Mouse (Mus musculus) liver, embryonic 15.5 days (tissue): Measurements from ENCODE around the gene Higd2a. TPM values are rescaled to one million over a fixed set of nuclear protein-coding genes. Genes with fewer than 3 reads are reported as not detected.
"Not testable (repeated sequence)": the region's sequence is repeated elsewhere in the genome, so short reads cannot be mapped to it uniquely, and the experiment has no call there.

Source experiments
- ATAC-seq: fragments of 200-750 bp; cut with Nextera tagmentation; 2 replicates; pipeline ENCODE4 v1.8.0; 2017; ENCODE audit warnings: moderate number of reproducible peaks, mild to moderate bottlenecking, moderate library complexity; ENCODE audit not compliant: insufficient read depth
- H3K27ac ChIP-seq: fragments of 300-500 bp; sonication (generic); replicated peaks from 2 replicates; pipeline ENCODE4 v1.5.1; 2015; ENCODE audit warnings: mild to moderate bottlenecking, inconsistent platforms
- H3K27me3 ChIP-seq: fragments of 300-500 bp; sonication (generic); 2 replicates; pipeline ENCODE4 v1.6.1; 2015; ENCODE audit warnings: mild to moderate bottlenecking, inconsistent platforms
- H3K36me3 ChIP-seq: fragments of 300-500 bp; sonication (generic); replicated peaks from 2 replicates; pipeline ENCODE4 v1.6.1; 2015; ENCODE audit warnings: moderate library complexity, mild to moderate bottlenecking, inconsistent platforms
- H3K4me1 ChIP-seq: fragments of 300-500 bp; sonication (generic); replicated peaks from 2 replicates; pipeline ENCODE4 v1.6.1; 2015; ENCODE audit warnings: inconsistent platforms
- H3K4me2 ChIP-seq: fragments of 300-500 bp; sonication (generic); 2 replicates; pipeline ENCODE4 v1.6.1; 2015; ENCODE audit warnings: moderate library complexity, mild to moderate bottlenecking, inconsistent platforms
- H3K4me3 ChIP-seq: fragments of 300-500 bp; sonication (generic); replicated peaks from 2 replicates; pipeline ENCODE4 v1.5.1; 2015; ENCODE audit warnings: mild to moderate bottlenecking, inconsistent platforms
- H3K9ac ChIP-seq: fragments of 300-500 bp; sonication (generic); 2 replicates; pipeline ENCODE4 v1.6.1; 2015; ENCODE audit warnings: moderate library complexity, mild to moderate bottlenecking, inconsistent platforms
- H3K9me3 ChIP-seq: fragments of 300-500 bp; sonication (generic); replicated peaks from 2 replicates; pipeline ENCODE4 v1.6.1; 2016; ENCODE audit warnings: inconsistent platforms
- WGBS: fragments of 180-500 bp; shearing (Covaris S2); methylation state at CpG from one replicate; pipeline ENCODE4 v1.1.7; 2015; ENCODE audit warnings: mixed read lengths; ENCODE audit not compliant: insufficient replicate concordance; 5-methylcytosine and 5-hydroxymethylcytosine counted together
- polyA plus RNA-seq: library from polyadenylated mRNA; unstranded; fragments of >200 nt; fragmentation: Nextera tagmentation; extraction: Ambion mirVana; gene quantifications from 2 replicates; pipeline ENCODE4 v1.2.1, GENCODE M21; 2015

Gene Higd2a
- polyA plus RNA-seq, 1 experiment from 2014 or later: 106 TPM

GRCm38 (mm10) chr13:54605426-54605825, 15.4 kb downstream of the Higd2a start:
- Histone ChIP-seq H3K27ac (no peak overlapping the region), H3K4me1 (peaks cover 39% of the 10 kb centered on the region), H3K36me3 (peaks cover 31% of the 10 kb centered on the region), H3K4me3 (no peak overlapping the region), H3K9me3 (no peaks in the 10 kb centered on the region), H3K9ac (no peak overlapping the region), H3K27me3 (no peaks in the 10 kb centered on the region), H3K4me2 (no peak overlapping the region)
- ATAC-seq: no peak
- 76% methylated on average over 5 of the region's 5 CpGs for WGBS

GRCm38 (mm10) chr13:54607204-54607603, 17.2 kb downstream of the Higd2a start:
- H3K9ac ChIP-seq: no peak overlapping the region; the same call in 1 of the 2 replicates
- peak overlapping the region; percentile 21 for H3K27ac ChIP-seq

GRCm38 (mm10) chr13:54608002-54608401, 18.0 kb downstream of the Higd2a start:
- no peaks in the 10 kb centered on the region for H3K9me3 ChIP-seq
- H3K9ac ChIP-seq: no peak overlapping the region
- ATAC-seq: peak; percentile 75
- peak overlapping the region; percentile 76 for H3K27ac ChIP-seq
- H3K4me2 ChIP-seq: peak overlapping the region; percentile 96
- H3K36me3 ChIP-seq: peaks cover 21% of the 10 kb centered on the region
- WGBS: 31% methylated on average over 3 of the region's 3 CpGs
- peaks cover 55% of the 10 kb centered on the region for H3K4me1 ChIP-seq
- no peak overlapping the region; the same call in 1 of the 2 replicates for H3K4me3 ChIP-seq
- H3K27me3 ChIP-seq: no peaks in the 10 kb centered on the region

More at GRCm38 (mm10) chr13:54607204-54607603, 17.2 kb downstream of the Higd2a start:
- Histone ChIP-seq H3K4me1 (peaks cover 55% of the 10 kb centered on the region), H3K27me3 (no peaks in the 10 kb centered on the region), H3K4me3 (0 out of 2 replicates have a peak overlapping the region, but pooled peaks have one; percentile 9), H3K4me2 (peak overlapping the region; percentile 48), H3K9me3 (no peaks in the 10 kb centered on the region), H3K36me3 (peaks cover 21% of the 10 kb centered on the region)
- ATAC-seq: no peak
- 33% methylated on average over 5 of the region's 5 CpGs for WGBS

- Histone ChIP-seq H3K27me3 (no peaks in the 10 kb centered on the region), H3K36me3 (peaks cover 21% of the 10 kb centered on the region), H3K9ac (peak overlapping the region; percentile 33; the same call in 1 of the 2 replicates), H3K4me1 (peaks cover 55% of the 10 kb centered on the region), H3K4me2 (peak overlapping the region; percentile 96), H3K9me3 (no peaks in the 10 kb centered on the region), H3K27ac (peak overlapping the region; percentile 76), H3K4me3 (peak overlapping the region; percentile 88)
- no peak for ATAC-seq
- WGBS: 72% methylated on average over 8 of the region's 8 CpGs
Measured at GRCm38 (mm10) chr13:54608666-54609065, 18.7 kb downstream of the Higd2a start.

GRCm38 (mm10) chr13:54609301-54609700, 19.3 kb downstream of the Higd2a start:
- peak overlapping the region; percentile 76 for H3K27ac ChIP-seq
- 24% methylated on average over 1 of the region's 1 CpGs for WGBS

GRCm38 (mm10) chr13:54610613-54610971, 20.6 kb downstream of the Higd2a start:
- no peak for ATAC-seq
- peaks cover 55% of the 10 kb centered on the region for H3K4me1 ChIP-seq

More at GRCm38 (mm10) chr13:54609301-54609700, 19.3 kb downstream of the Higd2a start:
- ATAC-seq: no peak
- no peaks in the 10 kb centered on the region for H3K27me3 ChIP-seq
- H3K9me3 ChIP-seq: no peaks in the 10 kb centered on the region
- H3K36me3 ChIP-seq: peaks cover 16% of the 10 kb centered on the region
- H3K4me3 ChIP-seq: peak overlapping the region; percentile 88
- peak overlapping the region; percentile 33; the same call in 1 of the 2 replicates for H3K9ac ChIP-seq
- H3K4me1 ChIP-seq: peaks cover 55% of the 10 kb centered on the region
- H3K4me2 ChIP-seq: peak overlapping the region; percentile 96

GRCm38 (mm10) chr13:54610972-54611754, 21.2 kb downstream of the Higd2a start, which contains the start of gene Cltb:
TSS of gene Cltb (minus strand) at chr13:54611344.
- peaks cover 55% of the 10 kb centered on the region for H3K4me1 ChIP-seq
- ATAC-seq: peak; percentile 73
- H3K27ac ChIP-seq: peak within 1 kb of the TSS; percentile 82
- peak within 1 kb of the TSS; percentile 90 for H3K9ac ChIP-seq
- under 1% methylated on average over 66 of the region's 66 CpGs for WGBS
- peak within 1 kb of the TSS; percentile 96 for H3K4me2 ChIP-seq
- H3K9me3 ChIP-seq: no peaks in the 10 kb centered on the region
- H3K36me3 ChIP-seq: peaks cover under 1% of the 10 kb centered on the region
- no peaks in the 10 kb centered on the region for H3K27me3 ChIP-seq
- peak within 1 kb of the TSS; percentile 88 for H3K4me3 ChIP-seq

More at GRCm38 (mm10) chr13:54610613-54610971, 20.6 kb downstream of the Higd2a start:
- Histone ChIP-seq H3K27ac (peak overlapping the region; percentile 82), H3K4me2 (peak overlapping the region; percentile 96), H3K9ac (peak overlapping the region; percentile 90), H3K36me3 (peaks cover 6% of the 10 kb centered on the region), H3K4me3 (peak overlapping the region; percentile 88), H3K9me3 (no peaks in the 10 kb centered on the region), H3K27me3 (no peaks in the 10 kb centered on the region)
- 17% methylated on average over 13 of the region's 13 CpGs for WGBS

GRCm38 (mm10) chr13:54613141-54613540, 23.1 kb downstream of the Higd2a start:
- 61% methylated on average over 8 of the region's 8 CpGs for WGBS
- H3K4me3 ChIP-seq, H3K27ac ChIP-seq, H3K4me2 ChIP-seq, ATAC-seq, H3K36me3 ChIP-seq, H3K27me3 ChIP-seq, H3K9ac ChIP-seq, H3K9me3 ChIP-seq: not testable (repeated sequence)
- peaks cover 39% of the 10 kb centered on the region for H3K4me1 ChIP-seq

GRCm38 (mm10) chr13:54616307-54616706, 26.3 kb downstream of the Higd2a start:
- Histone ChIP-seq H3K4me1 (peaks cover 13% of the 10 kb centered on the region), H3K36me3 (no peaks in the 10 kb centered on the region), H3K9me3 (no peaks in the 10 kb centered on the region), H3K4me3 (no peak overlapping the region), H3K27ac (no peak overlapping the region), H3K27me3 (peaks cover 3% of the 10 kb centered on the region; the same call in 1 of the 2 replicates), H3K9ac (no peak overlapping the region), H3K4me2 (no peak overlapping the region)
- 68% methylated on average over 8 of the region's 8 CpGs for WGBS
- no peak for ATAC-seq

GRCm38 (mm10) chr13:54616998-54617397, 27.0 kb downstream of the Higd2a start:
- 60% methylated on average over 6 of the region's 6 CpGs for WGBS
- no peak for ATAC-seq
- H3K9ac ChIP-seq: no peak overlapping the region
- no peak overlapping the region for H3K27ac ChIP-seq
- no peaks in the 10 kb centered on the region for H3K9me3 ChIP-seq
- H3K4me2 ChIP-seq: no peak overlapping the region
- peaks cover 8% of the 10 kb centered on the region for H3K4me1 ChIP-seq
- H3K27me3 ChIP-seq: peaks cover 3% of the 10 kb centered on the region; the same call in 1 of the 2 replicates
- no peaks in the 10 kb centered on the region for H3K36me3 ChIP-seq
- H3K4me3 ChIP-seq: no peak overlapping the region

- H3K27ac ChIP-seq: peak within 1 kb of the TSS; percentile 83
- peak within 1 kb of the TSS; percentile 88 for H3K4me2 ChIP-seq
- peak; percentile 99 for ATAC-seq
- H3K4me3 ChIP-seq: peak within 1 kb of the TSS; percentile 89
- peaks cover 3% of the 10 kb centered on the region; the same call in 1 of the 2 replicates for H3K27me3 ChIP-seq
- 0 out of 2 replicates have a peak, but pooled peaks cover 3% of the 10 kb centered on the region for H3K36me3 ChIP-seq
- H3K4me1 ChIP-seq: peaks cover 31% of the 10 kb centered on the region
- WGBS: 8% methylated on average over 44 of the region's 44 CpGs
- H3K9me3 ChIP-seq: no peaks in the 10 kb centered on the region
- peak within 1 kb of the TSS; percentile 88 for H3K9ac ChIP-seq
Measured at GRCm38 (mm10) chr13:54621155-54621932, 31.3 kb downstream of the Higd2a start, which contains the start of gene Faf2. TSS of gene Faf2 (plus strand) at chr13:54621784.
